Mouse (Mus musculus): Measurements from ENCODE around the gene Atp6v1g2. TPM values are rescaled to one million over a fixed set of nuclear protein-coding genes. Genes with fewer than 3 reads are reported as not detected.

Gene Atp6v1g2
- total RNA-seq, 1 experiment: 0.71 TPM

DNA sequence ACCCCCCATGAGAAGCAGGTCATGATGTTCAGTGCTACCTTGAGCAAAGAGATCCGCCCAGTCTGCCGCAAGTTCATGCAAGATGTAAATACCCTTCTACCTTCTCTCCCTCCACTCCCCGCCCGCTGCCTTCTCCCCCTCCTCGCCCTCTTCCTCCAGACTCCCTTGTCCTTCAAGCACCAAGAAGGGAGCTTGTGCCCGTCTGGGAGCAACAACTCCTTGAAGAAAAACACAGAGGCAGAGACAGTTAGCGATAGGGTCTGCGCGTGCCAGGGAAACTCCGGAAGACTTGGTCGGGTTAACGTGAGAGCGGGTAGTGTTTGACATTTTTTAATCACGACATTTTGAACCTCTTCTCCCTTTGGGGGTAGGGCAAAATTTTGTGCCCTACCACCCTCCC lies 15.5 kb downstream of the Atp6v1g2 start:
- no peak overlapping the region for H3K9ac ChIP-seq (ENCODE audit: insufficient read depth, low read depth, low read length, poor library complexity, severe bottlenecking)
- TF ChIP-seq CHD2 (IDR thresholded peaks at IDR 0.05; ENCODE audit: low read depth, low read length) (no peak), ZC3H11A (IDR thresholded peaks at IDR 0.05; ENCODE audit: borderline replicate concordance, low read depth, low read length) (no peak), ZNF384 (IDR thresholded peaks at IDR 0.05; ENCODE audit: low read depth, low read length) (no peak), HCFC1 (IDR thresholded peaks at IDR 0.05; ENCODE audit: borderline replicate concordance, insufficient read depth, low read length) (no peak), MAFK (IDR thresholded peaks at IDR 0.05; ENCODE audit: insufficient read depth, low read depth, low read length) (no peak)
- H3K9me3 ChIP-seq (ENCODE audit: control insufficient read depth, insufficient read depth, low read depth, low read length): no peaks in the 10 kb centered on the region
- H3K4me3 ChIP-seq (ENCODE audit: insufficient read depth in 1 of 2, low read depth in 1 of 2, low read length in 2 of 2, poor library complexity in 1 of 2, severe bottlenecking in 1 of 2): no peak overlapping the region
- no peak for DNase-seq (ENCODE audit: low read depth, low spot score)
- peaks cover 2 to 27% of the 10 kb centered on the region in 2 experiments; a peak in 2 of 4 replicates for H3K4me1 ChIP-seq (ENCODE audit: control insufficient read depth in 2 of 2, insufficient read depth in 2 of 2, low read length in 2 of 2, poor library complexity in 1 of 2)
- H3K27ac ChIP-seq (ENCODE audit: insufficient read depth, low read depth, low read length, poor library complexity, severe bottlenecking): no peak overlapping the region
- in situ Hi-C loops (cut with MboI; ENCODE audit: low sequenced_read_pairs in 2 of 2, unreplicated experiment in 2 of 2): no loop called here
- peaks cover 94% of the 10 kb centered on the region for H3K36me3 ChIP-seq (ENCODE audit: control insufficient read depth, insufficient read depth, low read length, poor library complexity, severe bottlenecking)

DNA sequence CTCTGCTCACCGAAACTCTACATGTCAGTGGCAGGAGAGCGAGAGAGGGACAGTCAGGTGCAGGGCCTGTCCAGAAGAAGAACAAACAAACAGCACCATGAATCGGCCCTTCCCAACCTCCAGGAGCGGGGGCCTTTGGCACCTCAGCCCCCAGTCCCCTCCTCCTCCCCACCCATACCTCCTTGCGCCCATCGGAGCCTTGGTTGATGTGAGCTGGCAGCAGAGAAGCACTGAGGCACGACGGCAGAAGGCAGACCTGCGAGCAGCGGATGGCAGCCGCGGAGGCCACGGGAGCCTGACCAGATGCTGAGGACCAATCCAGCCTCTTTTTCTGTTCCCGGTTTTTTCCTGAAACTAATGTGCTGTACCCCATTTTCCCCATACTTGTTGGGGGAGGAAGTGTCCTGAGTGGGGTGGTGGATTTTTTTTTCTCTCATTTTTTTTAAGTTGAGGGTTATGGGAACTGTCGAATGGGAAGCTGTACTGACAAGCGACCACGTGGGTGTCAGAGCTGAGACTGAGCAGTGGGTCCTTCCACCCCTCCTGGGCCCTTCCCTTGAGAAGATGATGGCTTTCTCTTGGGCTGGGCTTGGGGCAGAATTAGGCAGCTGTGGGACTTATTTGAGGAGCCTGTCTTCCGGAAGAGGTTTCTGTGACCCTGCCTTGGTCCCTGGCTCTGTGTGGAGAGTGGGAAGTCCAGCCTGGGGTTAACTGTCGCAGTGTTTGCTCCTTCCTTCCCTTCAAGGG lies 16.2 kb downstream of the Atp6v1g2 start:
- H3K4me1 ChIP-seq (ENCODE audit: control insufficient read depth in 2 of 2, insufficient read depth in 2 of 2, low read length in 2 of 2, poor library complexity in 1 of 2): peaks cover 0 to 24% of the 10 kb centered on the region in 2 experiments; a peak in 1 of 4 replicates
- H3K4me3 ChIP-seq (ENCODE audit: insufficient read depth in 1 of 2, low read depth in 1 of 2, low read length in 2 of 2, poor library complexity in 1 of 2, severe bottlenecking in 1 of 2): no peak overlapping the region
- H3K9me3 ChIP-seq (ENCODE audit: control insufficient read depth, insufficient read depth, low read depth, low read length): no peaks in the 10 kb centered on the region
- no peak for TF ChIP-seq MAFK (IDR thresholded peaks at IDR 0.05; ENCODE audit: insufficient read depth, low read depth, low read length)
- TF ChIP-seq ZC3H11A (IDR thresholded peaks at IDR 0.05; ENCODE audit: borderline replicate concordance, low read depth, low read length): no peak
- TF ChIP-seq CHD2 (IDR thresholded peaks at IDR 0.05; ENCODE audit: low read depth, low read length): no peak
- TF ChIP-seq ZNF384 (IDR thresholded peaks at IDR 0.05; ENCODE audit: low read depth, low read length): no peak
- no peak for TF ChIP-seq HCFC1 (IDR thresholded peaks at IDR 0.05; ENCODE audit: borderline replicate concordance, insufficient read depth, low read length)
- peaks cover 88% of the 10 kb centered on the region for H3K36me3 ChIP-seq (ENCODE audit: control insufficient read depth, insufficient read depth, low read length, poor library complexity, severe bottlenecking)
- no peak overlapping the region for H3K27ac ChIP-seq (ENCODE audit: insufficient read depth, low read depth, low read length, poor library complexity, severe bottlenecking)
- no peak for DNase-seq (ENCODE audit: low read depth, low spot score)
- in situ Hi-C loops (cut with MboI; ENCODE audit: low sequenced_read_pairs in 2 of 2, unreplicated experiment in 2 of 2): no loop called here
- H3K9ac ChIP-seq (ENCODE audit: insufficient read depth, low read depth, low read length, poor library complexity, severe bottlenecking): no peak overlapping the region

DNA sequence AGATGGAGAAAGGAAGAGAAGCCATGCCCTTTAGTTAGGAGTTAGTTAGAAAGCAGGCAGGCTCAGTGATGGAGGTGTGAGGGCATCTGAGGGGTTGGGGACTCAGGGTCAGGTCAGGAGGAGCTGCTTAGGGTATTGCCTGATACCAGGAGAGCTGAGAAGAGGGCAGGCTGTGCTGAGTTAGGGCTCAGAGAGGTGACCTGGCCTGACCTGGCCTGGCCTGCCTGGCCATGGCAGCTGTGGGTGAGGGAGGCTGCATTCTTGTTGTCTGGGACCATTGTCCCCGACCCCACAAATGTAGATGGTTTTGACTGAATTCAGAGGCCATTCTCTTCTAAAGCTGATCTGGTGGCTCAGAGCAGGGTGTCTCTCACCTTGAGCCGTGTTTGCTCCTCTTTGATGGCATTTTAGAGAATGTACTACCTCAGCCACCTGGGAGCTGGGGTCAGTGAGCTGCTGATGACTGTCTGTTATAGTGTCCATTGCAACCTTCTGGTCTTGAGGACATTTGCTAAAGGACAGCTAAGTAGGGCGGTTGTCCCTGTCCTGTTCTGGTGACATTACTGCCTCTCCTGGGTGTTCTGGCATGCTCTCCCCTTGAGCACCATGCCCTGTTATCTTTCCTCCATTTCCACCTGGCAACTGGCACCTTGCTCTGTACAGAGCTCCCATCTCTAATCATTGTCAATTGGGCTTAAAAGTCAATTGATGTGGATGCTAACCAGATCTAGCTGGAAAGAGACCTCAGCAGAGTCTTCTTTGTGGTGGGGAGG lies 17.1 kb downstream of the Atp6v1g2 start:
- in situ Hi-C loops (cut with MboI; ENCODE audit: low sequenced_read_pairs in 2 of 2, unreplicated experiment in 2 of 2): no loop called here
- Histone ChIP-seq H3K9me3 (ENCODE audit: control insufficient read depth, insufficient read depth, low read depth, low read length) (no peaks in the 10 kb centered on the region), H3K27ac (ENCODE audit: insufficient read depth, low read depth, low read length, poor library complexity, severe bottlenecking) (no peak overlapping the region), H3K4me1 (ENCODE audit: control insufficient read depth in 2 of 2, insufficient read depth in 2 of 2, low read length in 2 of 2, poor library complexity in 1 of 2) (peaks cover 0 to 22% of the 10 kb centered on the region in 2 experiments; a peak in 1 of 4 replicates), H3K36me3 (ENCODE audit: control insufficient read depth, insufficient read depth, low read length, poor library complexity, severe bottlenecking) (peaks cover 79% of the 10 kb centered on the region), H3K9ac (ENCODE audit: insufficient read depth, low read depth, low read length, poor library complexity, severe bottlenecking) (no peak overlapping the region), H3K4me3 (ENCODE audit: insufficient read depth in 1 of 2, low read depth in 1 of 2, low read length in 2 of 2, poor library complexity in 1 of 2, severe bottlenecking in 1 of 2) (no peak overlapping the region)
- no peak for DNase-seq (ENCODE audit: low read depth, low spot score)
- TF ChIP-seq MAFK (IDR thresholded peaks at IDR 0.05; ENCODE audit: insufficient read depth, low read depth, low read length): no peak
- no peak for TF ChIP-seq HCFC1 (IDR thresholded peaks at IDR 0.05; ENCODE audit: borderline replicate concordance, insufficient read depth, low read length)
- TF ChIP-seq CHD2 (IDR thresholded peaks at IDR 0.05; ENCODE audit: low read depth, low read length): no peak
- TF ChIP-seq ZC3H11A (IDR thresholded peaks at IDR 0.05; ENCODE audit: borderline replicate concordance, low read depth, low read length): no peak
- TF ChIP-seq ZNF384 (IDR thresholded peaks at IDR 0.05; ENCODE audit: low read depth, low read length): no peak

DNA sequence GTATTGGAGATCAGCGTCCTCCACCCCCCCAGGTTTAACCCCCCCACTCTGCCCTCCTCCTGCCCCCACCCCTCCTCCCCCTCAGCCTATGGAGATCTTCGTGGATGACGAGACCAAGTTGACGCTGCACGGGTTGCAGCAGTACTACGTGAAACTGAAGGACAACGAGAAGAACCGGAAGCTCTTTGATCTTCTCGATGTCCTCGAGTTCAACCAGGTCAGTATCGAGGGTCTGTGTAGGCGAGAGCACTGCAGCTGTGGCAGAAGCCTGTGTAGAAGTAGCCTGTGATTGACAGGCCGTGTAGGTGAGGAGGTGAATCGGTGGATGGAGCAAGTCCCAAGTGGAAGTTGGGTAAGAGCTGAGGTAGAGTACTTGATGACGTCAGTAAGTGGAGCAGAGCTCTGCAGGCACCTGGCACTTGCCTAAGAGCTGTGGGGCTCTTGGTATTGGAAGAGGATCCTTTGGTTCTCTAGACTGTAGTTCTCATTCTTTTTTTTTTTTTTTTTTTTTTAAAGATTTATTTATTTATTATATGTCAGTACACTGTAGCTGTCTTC lies 17.8 kb downstream of the Atp6v1g2 start:
- in situ Hi-C loops (cut with MboI; ENCODE audit: low sequenced_read_pairs in 2 of 2, unreplicated experiment in 2 of 2): no loop called here
- no peak overlapping the region for H3K27ac ChIP-seq (ENCODE audit: insufficient read depth, low read depth, low read length, poor library complexity, severe bottlenecking)
- no peaks in the 10 kb centered on the region for H3K9me3 ChIP-seq (ENCODE audit: control insufficient read depth, insufficient read depth, low read depth, low read length)
- H3K36me3 ChIP-seq (ENCODE audit: control insufficient read depth, insufficient read depth, low read length, poor library complexity, severe bottlenecking): peaks cover 73% of the 10 kb centered on the region
- TF ChIP-seq ZC3H11A (IDR thresholded peaks at IDR 0.05; ENCODE audit: borderline replicate concordance, low read depth, low read length): no peak
- H3K4me3 ChIP-seq (ENCODE audit: insufficient read depth in 1 of 2, low read depth in 1 of 2, low read length in 2 of 2, poor library complexity in 1 of 2, severe bottlenecking in 1 of 2): no peak overlapping the region
- H3K9ac ChIP-seq (ENCODE audit: insufficient read depth, low read depth, low read length, poor library complexity, severe bottlenecking): no peak overlapping the region
- DNase-seq (ENCODE audit: low read depth, low spot score): no peak
- peaks cover 0 to 19% of the 10 kb centered on the region in 2 experiments; a peak in 1 of 4 replicates for H3K4me1 ChIP-seq (ENCODE audit: control insufficient read depth in 2 of 2, insufficient read depth in 2 of 2, low read length in 2 of 2, poor library complexity in 1 of 2)
